In the genomic region with DNA sequence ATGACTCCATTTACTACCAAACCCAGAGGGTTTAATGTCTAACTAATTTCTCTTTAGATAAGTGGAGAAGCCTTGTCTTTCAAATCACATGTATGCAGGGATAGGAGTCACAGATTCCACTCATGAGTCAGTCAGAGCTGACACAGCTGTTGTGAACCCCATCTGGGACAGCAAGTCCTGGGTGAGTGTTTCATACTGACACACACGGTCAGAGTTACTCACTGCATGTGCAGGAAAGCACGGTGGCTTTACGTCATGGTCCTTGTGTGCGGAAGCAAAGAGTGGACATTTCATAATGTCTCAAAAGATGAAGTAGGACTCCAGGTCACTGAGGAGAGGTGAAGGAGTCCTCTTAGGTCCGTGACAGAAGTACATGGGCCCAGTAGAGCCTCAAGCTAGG, we compare ENCODE assay signal across 15 mouse cellular contexts. TPM values are rescaled to one million over a fixed set of nuclear protein-coding genes. Genes with fewer than 3 reads are reported as not detected.
DNase-seq lines count a peak whose midpoint lies in the region; ATAC-seq and TF ChIP-seq lines count a peak whose summit lies in the region.
"Had no signal": no experiment of that assay in that cellular context is flagged by ENCODE, and none has a peak within 500 bp of the region (broad histone marks: within the 10 kb centered on the region; RNA-seq: fewer than 3 reads in every experiment).

No protein-coding gene starts in this region.

- no peaks in the 10 kb centered on the region for H3K27me3 ChIP-seq in limb, embryonic 12.5 days
- no peaks in the 10 kb centered on the region for H3K27me3 ChIP-seq in limb, embryonic 10.5 days (ENCODE audit: low read depth, poor library complexity, severe bottlenecking)
- no peaks in the 10 kb centered on the region for H3K27me3 ChIP-seq in stomach, postnatal 0 days (ENCODE audit: control insufficient read depth, insufficient read depth, low read length)
- H3K27me3 ChIP-seq: heart, embryonic 15.5 days; midbrain, embryonic 12.5 days; neural tube, embryonic 13.5 days had no signal

- H3K4me2 ChIP-seq in limb, embryonic 12.5 days, result no peak overlapping the region
- no peak overlapping the region for H3K4me2 ChIP-seq in stomach, postnatal 0 days (replicated peaks; ENCODE audit: low read depth)
- H3K4me2 ChIP-seq: heart, embryonic 15.5 days; midbrain, embryonic 12.5 days; neural tube, embryonic 13.5 days had no signal

- no peaks in the 10 kb centered on the region for H3K4me1 ChIP-seq in limb, embryonic 12.5 days (replicated peaks)
- no peaks in the 10 kb centered on the region for H3K4me1 ChIP-seq in limb, embryonic 10.5 days
- H3K4me1 ChIP-seq in stomach, postnatal 0 days (replicated peaks; ENCODE audit: control insufficient read depth, insufficient read depth), result no peaks in the 10 kb centered on the region
- H3K4me1 ChIP-seq: midbrain, embryonic 12.5 days; neural tube, embryonic 13.5 days had no signal

- no peak overlapping the region for H3K9ac ChIP-seq in limb, embryonic 12.5 days (replicated peaks)
- no peak overlapping the region for H3K9ac ChIP-seq in stomach, postnatal 0 days (ENCODE audit: low read length)
- H3K9ac ChIP-seq: heart, embryonic 15.5 days; midbrain, embryonic 12.5 days; neural tube, embryonic 13.5 days had no signal

- DNase-seq in limb, embryonic 10.5 days (ENCODE audit: low spot score), result no peak
- peak; percentile 12 to 40 for DNase-seq in gastrocnemius, adult 8-10 months (ENCODE audit: low spot score in 2 of 2)
- peak; percentile 39 to 56 for DNase-seq in heart, postnatal 10 days
- no peak for DNase-seq in stomach, postnatal 0 days (ENCODE audit: low spot score)
- DNase-seq in left cerebral cortex, adult 11 months (ENCODE audit: low spot score), result no peak
- DNase-seq: cerebellum, postnatal 25 days; thymus, postnatal 4 days had no signal

- no peak for TF ChIP-seq EP300 in stomach, postnatal 0 days (optimal IDR thresholded peaks at IDR 0.05)

- H3K9me3 ChIP-seq in limb, embryonic 12.5 days, result no peaks in the 10 kb centered on the region
- no peaks in the 10 kb centered on the region for H3K9me3 ChIP-seq in limb, embryonic 10.5 days (replicated peaks)
- no peaks in the 10 kb centered on the region for H3K9me3 ChIP-seq in stomach, postnatal 0 days (ENCODE audit: control insufficient read depth, low read length)
- H3K9me3 ChIP-seq: heart, embryonic 15.5 days; midbrain, embryonic 12.5 days; neural tube, embryonic 13.5 days had no signal

- ATAC-seq in limb, embryonic 12.5 days (ENCODE audit: insufficient number of reproducible peaks, insufficient read depth, low FRiP score, low TSS enrichment, low read depth), result no peak
- peak; percentile 93 for ATAC-seq in neutrophil, adult 5-6 weeks (ENCODE audit: extremely low read depth, insufficient number of reproducible peaks, low FRiP score, poor library complexity, severe bottlenecking)
- ATAC-seq in stomach, postnatal 0 days (ENCODE audit: low FRiP score, low TSS enrichment), result no peak; the same call in 1 of the 2 replicates
- ATAC-seq: forebrain, embryonic 16.5 days; intestine, embryonic 16.5 days had no signal

- intact Hi-C loops in heart, postnatal 10 days (cut with DNase I), result no loop called here

- 83% methylated on average over 5 of the region's 5 CpGs for WGBS in limb, embryonic 12.5 days
- 92% methylated on average over 5 of the region's 5 CpGs for WGBS in limb, embryonic 10.5 days
- 65% methylated on average over 5 of the region's 5 CpGs for WGBS in stomach, postnatal 0 days

- H3K27ac ChIP-seq in limb, embryonic 12.5 days, result 0 out of 2 replicates have a peak overlapping the region, but pooled peaks have one; percentile 29
- no peak overlapping the region for H3K27ac ChIP-seq in limb, embryonic 10.5 days
- H3K27ac ChIP-seq in stomach, postnatal 0 days (replicated peaks), result no peak overlapping the region
- H3K27ac ChIP-seq: heart, embryonic 15.5 days; midbrain, embryonic 12.5 days; neural tube, embryonic 13.5 days had no signal

- no peak for TF ChIP-seq CTCF in stomach, postnatal 0 days (IDR thresholded peaks at IDR 0.05; ENCODE audit: low read depth)

- no peak overlapping the region for H3K4me3 ChIP-seq in limb, embryonic 12.5 days (replicated peaks)
- no peak overlapping the region for H3K4me3 ChIP-seq in limb, embryonic 10.5 days
- H3K4me3 ChIP-seq in stomach, postnatal 0 days (ENCODE audit: low read depth, low read length), result no peak overlapping the region
- H3K4me3 ChIP-seq: heart, embryonic 15.5 days; midbrain, embryonic 12.5 days; neural tube, embryonic 13.5 days had no signal

- H3K36me3 ChIP-seq in limb, embryonic 12.5 days, result no peaks in the 10 kb centered on the region
- no peaks in the 10 kb centered on the region for H3K36me3 ChIP-seq in limb, embryonic 10.5 days
- H3K36me3 ChIP-seq in stomach, postnatal 0 days (ENCODE audit: control insufficient read depth, insufficient read depth, low read length), result no peaks in the 10 kb centered on the region
- H3K36me3 ChIP-seq: G1E; heart, embryonic 15.5 days; midbrain, embryonic 12.5 days; neural tube, embryonic 13.5 days had no signal

RNA-seq across cellular contexts. Expression of gene Musk, which starts 3.0 kb away (rescaled TPM):
- 4.2 and 5.9 TPM in 2 replicates for polyA plus RNA-seq in limb, embryonic 12.5 days (2016; fragmentation: Nextera tagmentation; extraction: Ambion mirVana)
- 0.26 TPM in 1 of 2 replicates, not detected in the other for polyA plus RNA-seq in limb, embryonic 10.5 days (2016; fragmentation: Nextera tagmentation; extraction: Ambion mirVana)
- total RNA-seq in gastrocnemius, adult 8-10 months (2022), result 10 to 100 TPM; 26.9 to 58.0 (median 40.6) TPM
- total RNA-seq in heart, postnatal 10 days (2021), result under 1 TPM; 0.40 to 0.93 TPM
- total RNA-seq in neutrophil, adult 5-6 weeks (2017), result not detected in 2 replicates
- polyA plus RNA-seq in stomach, postnatal 0 days (2015; fragmentation: Nextera tagmentation; extraction: Ambion mirVana), result 0.74 and 0.75 TPM in 2 replicates
- total RNA-seq: G1E had no signal
- polyA plus RNA-seq: forebrain, embryonic 16.5 days; G1E; heart, embryonic 15.5 days; midbrain, embryonic 12.5 days had no signal

Comparison
In these comparisons a context has a peak if more than half of its experiments do, and no peak if none do; other contexts are left out.
1. DNase-seq: peak in gastrocnemius, adult 8-10 months (2 of 2) and heart, postnatal 10 days (2 of 2); none in limb, embryonic 10.5 days (single experiment), stomach, postnatal 0 days (single experiment) and left cerebral cortex, adult 11 months (single experiment).
2. RNA of gene Musk, which starts 3.0 kb away (total RNA-seq): 26.9 to 58.0 TPM in gastrocnemius, adult 8-10 months; 0.40 to 0.93 TPM in heart, postnatal 10 days and not detected in neutrophil, adult 5-6 weeks; every median in the first group is over 10 times any median in the second.